Mouse (Mus musculus): ENCODE measurements at regions not wholly inside any gene's neighbourhood (a gene's known extent, or its start where the extent isn't known, plus 50 kb on each side); places are given as distances from the start of the nearest gene placed in this dataset.

- no peak for TF ChIP-seq EP300 (IDR thresholded peaks at IDR 0.05)
- no peak for TF ChIP-seq CTCF (IDR thresholded peaks at IDR 0.05)
These were observed 620.2 kb downstream of the Basp1 start for GRCm38 (mm10) chr15:24793381-24793780.
